Mouse (Mus musculus) liver, postnatal 0 days (tissue): ENCODE measurements at regions not wholly inside any gene's neighbourhood (a gene's known extent, or its start where the extent isn't known, plus 50 kb on each side); places are given as distances from the start of the nearest gene placed in this dataset.

Experiments used
- CTCF ChIP-seq: sonication (generic); IDR thresholded peaks from 2 replicates; pipeline ENCODE4 v1.5.1; 2016; ENCODE audit warnings: antibody characterized with exemption, low read depth
- EP300 ChIP-seq: IDR thresholded peaks from 2 replicates; pipeline ENCODE4 v1.6.1; 2016; ENCODE audit warnings: antibody characterized with exemption, low read depth, mild to moderate bottlenecking

DNA sequence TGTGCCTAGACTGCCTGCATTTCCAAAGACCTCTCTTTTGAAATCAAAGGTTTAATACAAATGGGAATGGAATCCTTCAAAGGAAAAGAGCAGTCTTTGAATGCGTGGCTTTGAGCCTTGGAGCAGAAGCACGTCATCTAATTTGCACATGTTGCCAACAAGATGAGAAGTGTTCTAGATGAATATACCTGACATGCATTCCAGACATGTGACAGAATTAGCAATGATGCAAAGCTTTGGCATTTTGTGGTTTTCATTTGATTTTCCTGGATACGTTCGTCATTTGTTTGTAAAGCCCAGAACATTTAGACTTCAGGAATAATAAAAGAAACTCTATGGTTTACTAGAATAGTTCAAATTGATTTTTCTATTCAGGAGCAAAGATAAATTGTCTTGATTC is 90.6 kb upstream of the Ptprk start:
- no peak for TF ChIP-seq CTCF
- TF ChIP-seq EP300 = no peak
